Mouse (Mus musculus): ENCODE results near the gene Mocs3.

- no peak for TF ChIP-seq CTCF (IDR thresholded peaks at IDR 0.05; ENCODE audit: borderline replicate concordance, extremely low read depth, insufficient read depth, insufficient read length)
- no peak for TF ChIP-seq POLR2A (IDR thresholded peaks at IDR 0.05; ENCODE audit: borderline replicate concordance, extremely low read depth, insufficient read depth, insufficient read length, poor library complexity, severe bottlenecking)
Measured at GRCm38 (mm10) chr2:168193685-168194084, 36.7 kb upstream of the Mocs3 start.

Data from brain, embryonic 14.5 days (tissue).